Mouse (Mus musculus): ENCODE results near the gene Tmod1. TPM values are rescaled to one million over a fixed set of nuclear protein-coding genes. Genes with fewer than 3 reads are reported as not detected.

Tmod1 gene
- total RNA-seq, 2 experiments from 2014 or later, result 0.04 to 0.10 TPM

DNA sequence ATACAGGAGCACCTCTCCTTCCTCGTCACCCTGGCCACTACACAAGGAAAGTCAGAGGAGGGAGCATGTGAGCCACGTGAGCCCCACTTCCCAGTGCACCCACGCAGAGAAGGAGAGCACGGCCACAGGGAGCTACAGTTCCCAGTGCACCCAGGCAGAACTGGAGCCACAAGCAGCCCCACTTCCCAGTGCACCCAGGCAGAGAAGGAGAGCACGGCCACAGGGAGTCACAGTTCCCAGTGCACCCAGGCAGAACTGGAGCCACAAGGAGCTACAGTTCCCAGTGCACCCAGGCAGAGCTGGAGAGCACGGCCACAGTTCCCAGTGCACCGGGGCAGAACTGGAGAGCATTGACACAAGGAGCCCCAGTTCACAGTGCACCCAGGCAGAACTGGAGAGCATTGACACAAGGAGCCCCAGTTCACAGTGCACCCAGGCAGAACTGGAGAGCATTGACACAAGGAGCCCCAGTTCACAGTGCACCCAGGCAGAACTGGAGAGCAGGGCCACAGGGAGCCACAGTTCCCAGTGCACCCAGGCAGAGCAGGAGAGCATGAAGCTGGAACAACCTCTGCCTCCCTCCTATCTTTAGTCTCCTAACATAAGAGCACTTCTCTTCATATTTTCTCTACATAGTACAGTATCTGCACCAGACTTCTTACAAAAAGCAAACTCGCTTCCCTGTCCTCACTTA, 90.7 kb downstream of the Tmod1 start:
- ATAC-seq (replicated peaks; ENCODE audit: poor library complexity), result no peak

GRCm38 (mm10) chr4:46130221-46130620, 91.5 kb downstream of the Tmod1 start:
- peak; percentile 87 for ATAC-seq (replicated peaks; ENCODE audit: poor library complexity)

- ATAC-seq (replicated peaks; ENCODE audit: poor library complexity), result no peak
Observed at GRCm38 (mm10) chr4:46131791-46132190, 93.1 kb downstream of the Tmod1 start.

DNA sequence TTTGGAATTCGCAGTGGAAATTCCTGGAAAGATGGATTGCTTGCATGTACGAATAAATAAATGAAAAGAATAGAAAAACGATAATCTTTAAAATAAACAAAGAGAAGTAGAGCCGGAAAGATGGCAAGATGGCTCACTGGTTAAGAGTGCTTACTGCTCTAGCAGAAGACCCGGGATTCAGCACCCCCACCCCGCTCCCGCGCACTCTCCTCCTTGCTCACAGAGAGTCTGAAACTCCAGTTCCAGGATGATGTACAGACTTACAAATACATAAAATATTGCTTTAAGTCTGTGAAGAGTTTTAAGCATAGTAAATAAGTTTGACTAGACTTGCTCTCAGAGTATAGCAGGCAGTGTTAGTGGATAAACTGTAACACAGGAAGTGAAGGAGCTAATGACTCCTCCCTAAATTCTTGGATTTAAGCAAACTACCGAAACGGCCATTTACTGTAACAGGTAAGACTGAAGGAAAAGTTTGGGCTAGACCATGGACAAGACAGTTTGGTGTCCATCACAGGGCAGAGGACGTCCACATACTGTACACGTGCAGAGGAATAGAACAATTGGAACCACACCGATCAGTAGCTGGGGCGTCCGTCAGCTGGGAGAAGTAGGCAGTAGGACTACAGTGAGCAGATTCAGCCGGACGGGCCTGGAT, 99.0 kb downstream of the Tmod1 start:
- ATAC-seq (replicated peaks; ENCODE audit: poor library complexity), result peak; percentile 33

GRCm38 (mm10) chr4:46138287-46139222, 99.8 kb downstream of the Tmod1 start, which contains the start of the genes Ncbp1 and Tstd2:
Gene Ncbp1 (plus strand): TSS chr4:46138613.
Gene Tstd2 (minus strand): TSS chr4:46138694.
- ATAC-seq (replicated peaks; ENCODE audit: poor library complexity), result peak; percentile 86

- ATAC-seq (replicated peaks; ENCODE audit: poor library complexity), result peak; percentile 65
Observed at GRCm38 (mm10) chr4:46144323-46144722, 105.6 kb downstream of the Tmod1 start.

- no peak for ATAC-seq (replicated peaks; ENCODE audit: poor library complexity)
Observed at GRCm38 (mm10) chr4:46146881-46147280, 108.1 kb downstream of the Tmod1 start.

- ATAC-seq (replicated peaks; ENCODE audit: poor library complexity), result no peak
Observed at GRCm38 (mm10) chr4:46151903-46152544, 113.3 kb downstream of the Tmod1 start.

DNA sequence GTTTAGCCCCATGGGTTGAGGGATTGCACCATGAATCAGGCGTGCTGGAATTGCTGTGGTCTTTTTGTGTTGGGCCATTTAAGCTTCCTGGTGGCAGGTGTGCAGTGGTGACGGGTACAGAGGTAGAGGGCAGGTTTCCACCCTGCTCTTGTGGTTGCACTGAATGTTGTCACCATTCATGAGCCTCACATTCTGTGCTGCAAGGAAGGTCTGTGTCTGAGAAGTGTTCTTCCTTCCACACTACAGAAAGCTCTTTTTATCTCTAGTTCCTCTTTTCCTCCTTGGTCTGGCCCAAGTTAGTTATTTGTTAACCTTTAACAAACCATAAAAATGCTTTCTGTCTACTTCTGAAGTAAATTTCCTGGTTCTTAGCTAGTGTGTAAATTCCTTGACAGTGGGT, 125.3 kb downstream of the Tmod1 start:
- peak; percentile 83 for ATAC-seq (replicated peaks; ENCODE audit: poor library complexity)

Other genes with a start within 250 kb of the Tmod1 start
- gene Aldh1b1, start 239.9 kb upstream of the Tmod1 start, total RNA-seq (2015), result 5.4 and 7.5 TPM in 2 replicates
- gene Aldh1b1, start 239.9 kb upstream of the Tmod1 start, total RNA-seq (2017), result 21.9 and 28.6 TPM in 2 replicates
- not detected in 2 replicates for gene Igfbpl1, start 212.0 kb upstream of the Tmod1 start, total RNA-seq (2015)
- gene Igfbpl1, start 212.0 kb upstream of the Tmod1 start, total RNA-seq (2017), result not detected in 2 replicates
- gene Stra6l, start 190.3 kb upstream of the Tmod1 start, total RNA-seq (2015), result 0.24 TPM in 1 of 2 replicates, not detected in the other
- 0.07 TPM in 1 of 2 replicates, not detected in the other for gene Stra6l, start 190.3 kb upstream of the Tmod1 start, total RNA-seq (2017)
- 0.22 and 1.1 TPM in 2 replicates for gene Ccdc180, start 148.6 kb upstream of the Tmod1 start, total RNA-seq (2015)
- gene Ccdc180, start 148.6 kb upstream of the Tmod1 start, total RNA-seq (2017), result 0.24 and 0.71 TPM in 2 replicates
- 19.3 and 19.5 TPM in 2 replicates for gene Tdrd7, start 73.6 kb upstream of the Tmod1 start, total RNA-seq (2015)
- 5.7 and 6.3 TPM in 2 replicates for gene Tdrd7, start 73.6 kb upstream of the Tmod1 start, total RNA-seq (2017)
- gene Ncbp1, start 99.7 kb downstream of the Tmod1 start, total RNA-seq (2015), result 81.5 and 82.3 TPM in 2 replicates
- gene Ncbp1, start 99.7 kb downstream of the Tmod1 start, total RNA-seq (2017), result 108 and 109 TPM in 2 replicates
- 22.1 and 23.8 TPM in 2 replicates for gene Tstd2, start 99.8 kb downstream of the Tmod1 start, total RNA-seq (2015)
- gene Tstd2, start 99.8 kb downstream of the Tmod1 start, total RNA-seq (2017), result 30.9 and 40.3 TPM in 2 replicates
- gene Xpa, start 157.4 kb downstream of the Tmod1 start, total RNA-seq (2015), result 32.8 and 48.7 TPM in 2 replicates
- 30.5 and 32.7 TPM in 2 replicates for gene Xpa, start 157.4 kb downstream of the Tmod1 start, total RNA-seq (2017)

Measured in megakaryocyte progenitor cell, adult 5-6 weeks (primary cell).